Mouse (Mus musculus) liver, adult 2 months (tissue): ENCODE measurements around the gene Plcb3.

ENCODE experiments used
- CTCF ChIP-seq: fragments of 200-500 bp; IDR thresholded peaks from 2 replicates; pipeline ENCODE4 v1.5.1; 2011; ENCODE audit warnings: low read depth, low read length, control low read depth
- POLR2A ChIP-seq: fragments of 200-500 bp; IDR thresholded peaks from 2 replicates; pipeline ENCODE4 v1.6.1; 2011; ENCODE audit warnings: low read length, control low read depth; ENCODE audit not compliant: insufficient read depth; ENCODE audit errors: extremely low read depth

DNA sequence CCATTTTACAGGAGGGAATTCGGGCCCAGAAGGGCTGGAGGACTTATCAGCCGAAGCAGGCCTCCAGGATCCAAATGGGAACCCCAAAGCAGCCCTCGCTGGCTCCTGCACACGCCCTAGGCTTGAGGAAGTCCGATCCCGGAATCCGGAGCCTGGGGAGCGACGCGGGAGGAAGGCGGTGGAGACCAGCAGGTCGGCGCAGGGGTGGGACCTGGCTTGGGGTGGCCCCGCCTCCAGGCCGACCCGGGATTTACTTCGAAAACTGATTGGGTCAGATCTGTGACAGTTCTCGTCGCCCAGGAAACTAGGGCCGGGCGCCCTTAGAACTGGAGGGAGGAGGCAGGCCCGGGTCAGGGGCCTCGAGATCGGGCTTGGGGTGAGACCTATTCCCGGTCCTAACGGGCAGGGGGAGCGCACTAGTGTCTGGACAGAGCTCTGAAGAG, 34.0 kb downstream of the Plcb3 start, which contains the start of gene Gpr137:
- TF ChIP-seq CTCF (no peak), POLR2A (peak; percentile 80; the same call in 1 of the 2 replicates)
